ENCODE assay signal across 31 mouse cellular contexts in genomic region chr4:98450829-98451228, GRCm38 (mm10).
"Had no signal": no experiment of that assay in that cellular context is flagged by ENCODE, and none has a peak within 500 bp of the region (broad histone marks: within the 10 kb centered on the region; RNA-seq: fewer than 3 reads in every experiment).

No protein-coding gene starts in this region.

- H3K9me3 ChIP-seq: heart, embryonic 10.5 days; heart, embryonic 13.5 days; heart, embryonic 15.5 days; hindbrain, embryonic 10.5 days; hindbrain, embryonic 12.5 days; hindbrain, embryonic 13.5 days; hindbrain, embryonic 15.5 days; kidney, embryonic 15.5 days had no signal

- H3K9ac ChIP-seq: heart, embryonic 13.5 days; heart, embryonic 15.5 days; hindbrain, embryonic 12.5 days; hindbrain, embryonic 13.5 days; hindbrain, embryonic 14.5 days; hindbrain, embryonic 15.5 days; kidney, embryonic 15.5 days had no signal

- H3K27ac ChIP-seq: heart, embryonic 10.5 days; heart, embryonic 13.5 days; heart, embryonic 15.5 days; hindbrain, embryonic 10.5 days; hindbrain, embryonic 12.5 days; hindbrain, embryonic 13.5 days; hindbrain, embryonic 14.5 days; hindbrain, embryonic 15.5 days; hindbrain, postnatal 0 days; kidney, embryonic 15.5 days; kidney, postnatal 0 days; layer of hippocampus, adult 2 months; left cerebral cortex, adult 2 months had no signal

- H3K4me3 ChIP-seq: heart, embryonic 10.5 days; heart, embryonic 13.5 days; heart, embryonic 15.5 days; hindbrain, embryonic 10.5 days; hindbrain, embryonic 12.5 days; hindbrain, embryonic 13.5 days; hindbrain, embryonic 15.5 days; kidney, embryonic 15.5 days; layer of hippocampus, adult 2 months; left cerebral cortex, adult 2 months had no signal

- H3K36me3 ChIP-seq: heart, embryonic 10.5 days; heart, embryonic 13.5 days; heart, embryonic 15.5 days; hindbrain, embryonic 12.5 days; hindbrain, embryonic 13.5 days; hindbrain, embryonic 15.5 days had no signal

- H3K27me3 ChIP-seq: heart, embryonic 13.5 days; heart, embryonic 15.5 days; hindbrain, embryonic 12.5 days; hindbrain, embryonic 13.5 days; hindbrain, embryonic 15.5 days; kidney, embryonic 15.5 days had no signal

- H3K4me1 ChIP-seq: hindbrain, embryonic 12.5 days; hindbrain, embryonic 13.5 days; hindbrain, embryonic 15.5 days had no signal

- H3K4me2 ChIP-seq: heart, embryonic 11.5 days; heart, embryonic 13.5 days; heart, embryonic 15.5 days; hindbrain, embryonic 12.5 days; hindbrain, embryonic 13.5 days; hindbrain, embryonic 14.5 days; hindbrain, embryonic 15.5 days; kidney, embryonic 15.5 days had no signal

- DNase-seq: heart, postnatal 10 days; heart, postnatal 14 days; heart, postnatal 36 days; heart, postnatal 4 days; kidney, adult 11 months; kidney, adult 18-20 months; kidney, adult 2 months; kidney, adult 8-10 months; kidney, adult 9 months; kidney, postnatal 14 days; kidney, postnatal 25 days; kidney, postnatal 36 days; kidney, postnatal 4 days; layer of hippocampus, adult 9-11 months; layer of hippocampus, postnatal 36 days had no signal

- ATAC-seq: hindbrain, embryonic 16.5 days; hindbrain, postnatal 0 days; inflammation-experienced regulatory T-cells, adult 6 months had no signal
